Mouse (Mus musculus) forebrain, embryonic 13.5 days (tissue): Measurements from ENCODE around the gene Klk8. TPM values are rescaled to one million over a fixed set of nuclear protein-coding genes. Genes with fewer than 3 reads are reported as not detected.

Experiments used
- ATAC-seq: fragments of 200-750 bp; cut with Nextera tagmentation; 2 replicates; pipeline ENCODE4 v1.8.0; 2017
- H3K27ac ChIP-seq: fragments of 300-500 bp; sonication (generic); 2 replicates; pipeline ENCODE4 v1.5.1; 2015; ENCODE audit warnings: inconsistent platforms, mild to moderate bottlenecking, moderate library complexity
- H3K27me3 ChIP-seq: fragments of 300-500 bp; sonication (generic); 2 replicates; pipeline ENCODE4 v1.6.1; 2015; ENCODE audit warnings: mild to moderate bottlenecking, inconsistent platforms
- H3K36me3 ChIP-seq: fragments of 300-500 bp; sonication (generic); 2 replicates; pipeline ENCODE4 v1.6.1; 2015; ENCODE audit warnings: mild to moderate bottlenecking, inconsistent platforms; ENCODE audit not compliant: poor library complexity, severe bottlenecking
- H3K4me1 ChIP-seq: fragments of 300-500 bp; sonication (generic); 2 replicates; pipeline ENCODE4 v1.6.1; 2015; ENCODE audit warnings: inconsistent platforms
- H3K4me2 ChIP-seq: fragments of 300-500 bp; sonication (generic); 2 replicates; pipeline ENCODE4 v1.6.1; 2015; ENCODE audit warnings: inconsistent platforms, mild to moderate bottlenecking, moderate library complexity
- H3K4me3 ChIP-seq: fragments of 300-500 bp; sonication (generic); 2 replicates; pipeline ENCODE4 v1.5.1; 2015; ENCODE audit warnings: mild to moderate bottlenecking, inconsistent platforms
- H3K9ac ChIP-seq: fragments of 300-500 bp; sonication (generic); 2 replicates; pipeline ENCODE4 v1.6.1; 2015; ENCODE audit warnings: mild to moderate bottlenecking, inconsistent platforms
- H3K9me3 ChIP-seq: fragments of 300-500 bp; sonication (generic); replicated peaks from 2 replicates; pipeline ENCODE4 v1.6.1; 2016; ENCODE audit warnings: inconsistent platforms
- WGBS: fragments of 180-500 bp; shearing (Covaris S2); methylation state at CpG from one replicate; pipeline ENCODE4 v1.1.7; 2015; 5-methylcytosine and 5-hydroxymethylcytosine counted together
- polyA plus RNA-seq: library from polyadenylated mRNA; unstranded; fragments of >200 nt; fragmentation: Nextera tagmentation; extraction: Ambion mirVana; gene quantifications from 2 replicates; pipeline ENCODE4 v1.2.1, GENCODE M21; 2015

The Klk8 gene
- polyA plus RNA-seq, 1 experiment from 2014 or later: 4.8 TPM

DNA sequence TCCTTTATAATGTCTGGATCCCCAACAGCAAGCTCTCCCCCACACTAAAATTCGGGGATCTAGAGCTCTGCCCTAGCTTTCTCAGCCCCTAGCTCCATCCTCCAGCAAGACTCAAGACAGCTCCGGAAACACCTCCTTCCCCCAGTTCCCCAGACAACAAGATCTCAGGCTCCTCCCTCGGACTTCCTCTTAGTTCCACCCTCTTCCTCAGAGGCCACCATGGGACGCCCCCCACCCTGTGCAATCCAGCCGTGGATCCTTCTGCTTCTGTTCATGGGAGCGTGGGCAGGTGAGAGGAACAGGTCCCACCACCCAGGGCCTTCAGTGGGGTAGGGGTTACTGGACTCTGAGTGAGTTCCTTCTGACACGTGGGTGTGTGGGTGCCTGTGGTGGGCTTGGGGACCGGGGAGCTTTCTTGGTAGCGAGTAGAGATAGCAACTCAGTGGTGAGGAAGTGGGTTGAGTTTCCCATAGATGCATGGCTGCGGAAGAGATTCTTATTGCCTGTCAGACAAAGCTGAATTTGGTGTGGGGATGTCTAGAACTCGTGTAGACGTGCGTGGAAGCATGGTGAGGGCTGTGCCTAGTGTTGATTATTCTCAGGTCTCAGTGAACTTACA is 576 bp downstream of the Klk8 start:
- Histone ChIP-seq H3K9ac (no peak overlapping the region), H3K4me3 (peak overlapping the region; percentile 47), H3K9me3 (no peaks in the 10 kb centered on the region), H3K27me3 (peaks cover 41% of the 10 kb centered on the region), H3K4me1 (peaks cover 11% of the 10 kb centered on the region), H3K4me2 (peak overlapping the region; percentile 78), H3K27ac (no peak overlapping the region), H3K36me3 (no peaks in the 10 kb centered on the region)
- WGBS: 34% methylated on average over 13 of the region's 13 CpGs
- ATAC-seq: peak; percentile 57

GRCm38 (mm10) chr7:43799876-43800275 is 2.5 kb downstream of the Klk8 start:
- no peak overlapping the region for H3K4me2 ChIP-seq
- H3K27ac ChIP-seq: no peak overlapping the region
- no peak overlapping the region for H3K9ac ChIP-seq
- no peak for ATAC-seq
- H3K4me3 ChIP-seq: no peak overlapping the region
- H3K27me3 ChIP-seq: peaks cover 40% of the 10 kb centered on the region
- 81% methylated on average over 7 of the region's 7 CpGs for WGBS
- H3K36me3 ChIP-seq: no peaks in the 10 kb centered on the region
- no peaks in the 10 kb centered on the region for H3K9me3 ChIP-seq
- peaks cover 11% of the 10 kb centered on the region for H3K4me1 ChIP-seq

- Histone ChIP-seq H3K27ac (no peak within 1 kb of the TSS), H3K9ac (no peak within 1 kb of the TSS), H3K4me2 (no peak within 1 kb of the TSS), H3K27me3 (no peaks in the 10 kb centered on the region), H3K9me3 (no peaks in the 10 kb centered on the region), H3K4me1 (no peaks in the 10 kb centered on the region), H3K36me3 (no peaks in the 10 kb centered on the region), H3K4me3 (no peak within 1 kb of the TSS)
- WGBS: 59% methylated on average over 5 of the region's 5 CpGs
- no peak for ATAC-seq
These were observed 13.6 kb downstream of the Klk8 start, which contains the start of gene Klk7 for GRCm38 (mm10) chr7:43810994-43811393. TSS of gene Klk7 (plus strand) at chr7:43811294.

DNA sequence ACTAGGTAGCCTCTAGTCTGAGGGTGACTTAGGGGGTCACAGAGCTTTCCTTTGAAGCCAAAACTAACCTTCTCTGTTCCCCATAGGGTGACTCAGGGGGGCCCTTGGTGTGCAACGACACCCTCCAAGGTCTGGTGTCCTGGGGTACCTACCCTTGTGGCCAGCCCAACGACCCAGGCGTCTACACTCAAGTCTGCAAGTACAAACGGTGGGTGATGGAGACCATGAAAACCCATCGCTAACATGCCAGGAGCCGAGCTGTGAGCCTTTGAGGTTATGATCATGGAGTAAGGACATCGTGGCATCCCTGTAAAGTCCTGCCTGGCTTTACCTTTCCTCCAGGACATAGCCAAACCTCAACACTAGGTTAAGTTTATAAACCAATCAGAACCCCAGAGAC is 17.8 kb downstream of the Klk8 start:
- Histone ChIP-seq H3K4me2 (no peak overlapping the region), H3K9me3 (no peaks in the 10 kb centered on the region), H3K4me1 (no peaks in the 10 kb centered on the region), H3K27me3 (no peaks in the 10 kb centered on the region), H3K27ac (no peak overlapping the region), H3K4me3 (no peak overlapping the region), H3K36me3 (no peaks in the 10 kb centered on the region), H3K9ac (no peak overlapping the region)
- WGBS: 87% methylated on average over 7 of the region's 7 CpGs
- ATAC-seq: no peak

DNA sequence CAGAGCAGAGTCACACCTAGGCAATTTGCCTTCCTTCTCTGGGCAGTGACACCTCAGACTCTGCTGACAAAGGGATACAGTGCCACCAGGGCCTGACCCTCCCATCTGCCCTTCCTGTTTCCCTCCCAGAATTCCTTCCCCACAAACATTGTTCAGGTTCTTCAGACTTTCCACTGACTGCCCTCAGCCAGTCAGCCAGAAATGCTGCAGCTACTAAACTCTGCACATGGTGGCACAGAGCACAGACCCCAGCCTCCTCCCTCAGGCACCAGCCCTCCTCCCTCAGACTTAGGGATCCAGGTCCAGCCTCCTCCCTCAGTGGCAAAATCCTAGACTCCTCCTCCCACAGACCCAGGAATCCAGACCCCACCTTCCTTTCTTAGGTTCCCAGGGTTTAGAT is 19.4 kb downstream of the Klk8 start:
- H3K27me3 ChIP-seq: no peaks in the 10 kb centered on the region
- no peaks in the 10 kb centered on the region for H3K9me3 ChIP-seq
- H3K4me1 ChIP-seq: no peaks in the 10 kb centered on the region
- H3K36me3 ChIP-seq: no peaks in the 10 kb centered on the region
- no peak overlapping the region for H3K9ac ChIP-seq
- H3K4me2 ChIP-seq: no peak overlapping the region
- H3K4me3 ChIP-seq: no peak overlapping the region
- no peak overlapping the region for H3K27ac ChIP-seq
- no peak for ATAC-seq

DNA sequence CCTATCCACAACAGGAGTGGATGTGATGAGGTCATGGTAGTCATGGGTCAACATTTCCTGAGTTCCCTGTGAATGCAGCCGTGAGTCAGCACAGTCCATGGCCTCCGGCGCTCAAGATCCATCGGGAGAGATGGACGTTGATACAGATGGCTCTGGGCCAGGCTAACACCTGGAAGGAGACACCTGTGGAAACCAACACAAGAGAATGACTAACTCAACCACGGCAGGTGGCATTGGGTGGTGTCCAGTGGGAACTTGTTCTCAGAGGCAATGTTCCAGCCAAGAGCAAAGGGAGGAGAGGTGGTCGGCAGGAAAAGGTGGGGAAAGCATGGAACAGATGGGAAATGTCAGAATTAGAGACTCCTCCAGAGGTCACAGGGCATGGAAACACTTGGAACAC is 24.2 kb downstream of the Klk8 start:
- Histone ChIP-seq H3K9ac (no peak overlapping the region), H3K36me3 (no peaks in the 10 kb centered on the region), H3K4me1 (no peaks in the 10 kb centered on the region), H3K9me3 (no peaks in the 10 kb centered on the region), H3K27ac (no peak overlapping the region), H3K4me3 (no peak overlapping the region), H3K4me2 (no peak overlapping the region), H3K27me3 (no peaks in the 10 kb centered on the region)
- whole genome bisulfite sequencing: 96% methylated on average over 7 of the region's 7 CpGs
- no peak for ATAC-seq

- H3K27ac ChIP-seq: no peak within 1 kb of the TSS
- WGBS: 80% methylated on average over 10 of the region's 10 CpGs
- no peaks in the 10 kb centered on the region for H3K27me3 ChIP-seq
- H3K4me1 ChIP-seq: no peaks in the 10 kb centered on the region
- ATAC-seq: no peak
- no peaks in the 10 kb centered on the region for H3K9me3 ChIP-seq
- H3K4me3 ChIP-seq: no peak within 1 kb of the TSS
- H3K9ac ChIP-seq: no peak within 1 kb of the TSS
- no peak within 1 kb of the TSS for H3K4me2 ChIP-seq
- H3K36me3 ChIP-seq: no peaks in the 10 kb centered on the region
These were observed 26.8 kb downstream of the Klk8 start, which contains the start of gene Klk6 for GRCm38 (mm10) chr7:43824199-43824598. TSS of gene Klk6 (plus strand) at chr7:43824499.

DNA sequence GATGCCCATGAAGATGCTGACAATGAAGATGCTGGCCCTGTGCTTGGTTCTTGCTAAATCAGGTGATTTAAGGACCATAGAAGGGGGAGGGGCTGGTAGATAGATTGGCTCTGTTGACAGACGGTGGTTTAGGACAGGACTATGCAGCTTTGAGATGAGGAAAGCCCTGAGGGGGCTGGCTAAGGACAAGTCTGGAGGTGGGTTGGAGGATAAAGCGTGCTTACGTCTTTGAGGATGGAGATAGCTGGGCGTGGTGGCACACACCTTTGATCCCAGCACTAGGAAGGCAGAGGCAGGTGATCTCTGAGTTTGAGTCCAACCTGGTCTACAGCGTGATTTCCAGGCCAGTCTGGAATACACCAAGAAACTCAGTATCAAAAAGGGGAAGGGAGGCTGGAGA is 28.7 kb downstream of the Klk8 start:
- H3K36me3 ChIP-seq: no peaks in the 10 kb centered on the region
- H3K27me3 ChIP-seq: no peaks in the 10 kb centered on the region
- H3K4me1 ChIP-seq: no peaks in the 10 kb centered on the region
- no peak overlapping the region for H3K4me2 ChIP-seq
- 87% methylated on average over 5 of the region's 5 CpGs for WGBS
- no peaks in the 10 kb centered on the region for H3K9me3 ChIP-seq
- H3K9ac ChIP-seq: no peak overlapping the region
- no peak overlapping the region for H3K27ac ChIP-seq
- no peak for ATAC-seq
- H3K4me3 ChIP-seq: no peak overlapping the region

DNA sequence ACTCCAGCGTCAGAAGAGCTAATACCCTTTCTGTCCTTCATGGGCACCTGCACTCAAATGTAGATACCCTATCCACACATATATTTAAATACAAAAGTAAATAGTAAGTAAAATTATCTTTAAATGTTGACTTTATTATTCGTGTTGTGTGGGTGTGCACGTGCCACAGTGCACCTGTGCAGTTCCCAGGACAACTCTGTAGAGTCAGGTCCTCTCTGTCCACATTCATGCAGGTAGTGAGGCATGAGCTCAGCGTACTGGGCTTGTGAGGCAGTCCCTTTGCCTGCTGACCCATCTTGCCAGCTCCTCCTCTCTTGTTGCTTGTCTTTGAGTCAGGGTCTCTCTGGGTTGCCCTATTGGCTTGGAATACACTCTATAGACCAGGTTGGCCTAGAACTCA is 30.3 kb downstream of the Klk8 start:
- no peak overlapping the region for H3K27ac ChIP-seq
- no peak overlapping the region for H3K9ac ChIP-seq
- no peak overlapping the region for H3K4me3 ChIP-seq
- H3K9me3 ChIP-seq: no peaks in the 10 kb centered on the region
- H3K4me2 ChIP-seq: no peak overlapping the region
- 87% methylated on average over 4 of the region's 4 CpGs for WGBS
- no peaks in the 10 kb centered on the region for H3K36me3 ChIP-seq
- no peaks in the 10 kb centered on the region for H3K27me3 ChIP-seq
- H3K4me1 ChIP-seq: no peaks in the 10 kb centered on the region
- ATAC-seq: no peak

- Histone ChIP-seq H3K4me3 (no peak overlapping the region), H3K4me2 (no peak overlapping the region), H3K27me3 (no peaks in the 10 kb centered on the region), H3K9me3 (no peaks in the 10 kb centered on the region), H3K27ac (no peak overlapping the region), H3K9ac (no peak overlapping the region), H3K36me3 (no peaks in the 10 kb centered on the region), H3K4me1 (no peaks in the 10 kb centered on the region)
- no peak for ATAC-seq
- WGBS: 85% methylated on average over 8 of the region's 8 CpGs
These were observed 31.6 kb downstream of the Klk8 start for GRCm38 (mm10) chr7:43829006-43829405.

DNA sequence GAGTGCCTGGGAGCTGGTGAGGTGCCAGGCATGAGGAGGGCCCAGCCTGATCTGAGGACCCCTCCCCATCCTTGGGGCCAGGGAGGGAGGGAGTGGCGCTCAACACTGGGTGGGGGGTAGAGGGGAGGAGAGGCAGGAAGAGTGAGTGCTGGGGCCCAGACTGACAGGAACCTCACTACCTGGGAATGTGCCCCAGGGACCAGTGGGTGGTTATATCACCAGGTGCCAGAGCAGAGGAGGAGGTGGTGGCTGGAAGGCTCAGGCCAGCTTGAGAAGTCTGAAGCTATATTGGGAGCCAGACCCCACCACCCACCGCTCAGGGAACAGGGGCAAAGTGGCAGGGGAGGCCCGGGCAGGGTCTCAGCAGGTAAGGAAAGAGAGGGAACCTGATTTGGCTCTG is 44.3 kb downstream of the Klk8 start, which contains the start of gene Klk5:
Gene Klk5, plus strand, starts transcription at position 271 of the 400 bp plus-strand sequence.
- WGBS: 60% methylated on average over 3 of the region's 3 CpGs
- H3K27ac ChIP-seq: no peak within 1 kb of the TSS
- no peak within 1 kb of the TSS for H3K4me3 ChIP-seq
- no peaks in the 10 kb centered on the region for H3K36me3 ChIP-seq
- H3K4me2 ChIP-seq: no peak within 1 kb of the TSS
- H3K4me1 ChIP-seq: no peaks in the 10 kb centered on the region
- no peaks in the 10 kb centered on the region for H3K9me3 ChIP-seq
- H3K27me3 ChIP-seq: no peaks in the 10 kb centered on the region
- ATAC-seq: no peak
- H3K9ac ChIP-seq: no peak within 1 kb of the TSS

GRCm38 (mm10) chr7:43843801-43844200 is 46.4 kb downstream of the Klk8 start:
- Histone ChIP-seq H3K9ac (no peak overlapping the region), H3K4me3 (no peak overlapping the region), H3K4me2 (no peak overlapping the region), H3K4me1 (no peaks in the 10 kb centered on the region), H3K9me3 (no peaks in the 10 kb centered on the region), H3K27ac (no peak overlapping the region), H3K36me3 (no peaks in the 10 kb centered on the region), H3K27me3 (no peaks in the 10 kb centered on the region)
- ATAC-seq: no peak
- 89% methylated on average over 4 of the region's 4 CpGs for WGBS

GRCm38 (mm10) chr7:43851616-43852015 is 54.2 kb downstream of the Klk8 start:
- Histone ChIP-seq H3K36me3 (no peaks in the 10 kb centered on the region), H3K4me3 (no peak overlapping the region), H3K9ac (no peak overlapping the region), H3K4me2 (no peak overlapping the region), H3K4me1 (no peaks in the 10 kb centered on the region), H3K27me3 (no peaks in the 10 kb centered on the region), H3K9me3 (no peaks in the 10 kb centered on the region), H3K27ac (no peak overlapping the region)
- no peak for ATAC-seq
- WGBS: 89% methylated on average over 6 of the region's 6 CpGs
